Mouse (Mus musculus) intestine, postnatal 0 days (tissue): ENCODE measurements around the gene Psapl1. TPM values are rescaled to one million over a fixed set of nuclear protein-coding genes. Genes with fewer than 3 reads are reported as not detected.

Experiments
- ATAC-seq: fragments of 200-750 bp; cut with Nextera tagmentation; 2 replicates; pipeline ENCODE4 v1.8.0; 2017; ENCODE audit warnings: mild to moderate bottlenecking, moderate TSS enrichment, moderate library complexity
- H3K27ac ChIP-seq: fragments of 300-500 bp; sonication (generic); 2 replicates; pipeline ENCODE4 v1.5.1; 2014; ENCODE audit warnings: mild to moderate bottlenecking, low read depth, low read length, moderate library complexity
- H3K27me3 ChIP-seq: fragments of 300-500 bp; sonication (generic); replicated peaks from 2 replicates; pipeline ENCODE4 v1.6.1; 2014; ENCODE audit warnings: low read length, mixed read lengths; ENCODE audit not compliant: control insufficient read depth, insufficient read depth
- H3K36me3 ChIP-seq: fragments of 300-500 bp; sonication (generic); 2 replicates; pipeline ENCODE4 v1.6.1; 2014; ENCODE audit warnings: mild to moderate bottlenecking, moderate library complexity; ENCODE audit not compliant: control insufficient read depth, insufficient read depth
- H3K4me1 ChIP-seq: fragments of 300-500 bp; sonication (generic); replicated peaks from 2 replicates; pipeline ENCODE4 v1.6.1; 2014; ENCODE audit warnings: antibody characterized with exemption, low read length, mixed read lengths; ENCODE audit not compliant: control insufficient read depth, insufficient read depth
- H3K4me2 ChIP-seq: fragments of 300-500 bp; sonication (generic); replicated peaks from 2 replicates; pipeline ENCODE4 v1.6.1; 2014; ENCODE audit warnings: low read depth, mild to moderate bottlenecking, moderate library complexity
- H3K4me3 ChIP-seq: fragments of 300-500 bp; sonication (generic); 2 replicates; pipeline ENCODE4 v1.5.1; 2014; ENCODE audit warnings: low read depth, low read length
- H3K9ac ChIP-seq: fragments of 300-500 bp; sonication (generic); 2 replicates; pipeline ENCODE4 v1.6.1; 2014; ENCODE audit warnings: mild to moderate bottlenecking, low read depth, low read length
- H3K9me3 ChIP-seq: fragments of 300-500 bp; sonication (generic); 2 replicates; pipeline ENCODE4 v1.6.1; 2016; ENCODE audit warnings: mixed run types; ENCODE audit not compliant: control insufficient read depth
- CTCF ChIP-seq: sonication (generic); IDR thresholded peaks from 2 replicates; pipeline ENCODE4 v1.5.1; 2016; ENCODE audit warnings: low read depth, mild to moderate bottlenecking, control low read depth, antibody characterized with exemption, moderate library complexity
- WGBS: fragments of 180-500 bp; shearing (Covaris S2); extraction: QIAGEN DNeasy Blood & Tissue Kit; methylation state at CpG from one replicate; pipeline ENCODE4 v1.1.7; 2014; 5-methylcytosine and 5-hydroxymethylcytosine counted together
- polyA plus RNA-seq: library from polyadenylated mRNA; unstranded; fragments of >200 nt; fragmentation: Nextera tagmentation; extraction: Ambion mirVana; gene quantifications from 2 replicates; pipeline ENCODE4 v1.2.1, GENCODE M21; 2015

Gene Psapl1
- polyA plus RNA-seq, 1 experiment from 2014 or later = 0.39 TPM

- TF ChIP-seq CTCF = no peak
- Histone ChIP-seq H3K36me3 (no peaks in the 10 kb centered on the region), H3K9ac (no peak overlapping the region), H3K9me3 (no peaks in the 10 kb centered on the region), H3K4me2 (no peak overlapping the region), H3K4me3 (no peak overlapping the region), H3K4me1 (no peaks in the 10 kb centered on the region), H3K27me3 (no peaks in the 10 kb centered on the region), H3K27ac (no peak overlapping the region)
- 56% methylated on average over 9 of the region's 9 CpGs for WGBS
- ATAC-seq = no peak
Observed at GRCm38 (mm10) chr5:36174569-36175115, 29.2 kb upstream of the Psapl1 start.

- no peaks in the 10 kb centered on the region for H3K4me1 ChIP-seq
- WGBS = 81% methylated on average over 11 of the region's 11 CpGs
- H3K9me3 ChIP-seq = no peaks in the 10 kb centered on the region
- no peaks in the 10 kb centered on the region for H3K36me3 ChIP-seq
- ATAC-seq = no peak
- H3K4me3 ChIP-seq = no peak overlapping the region
- TF ChIP-seq CTCF = no peak
- H3K9ac ChIP-seq = no peak overlapping the region
- no peak overlapping the region for H3K27ac ChIP-seq
- no peaks in the 10 kb centered on the region for H3K27me3 ChIP-seq
- no peak overlapping the region for H3K4me2 ChIP-seq
Observed at GRCm38 (mm10) chr5:36176409-36176808, 27.4 kb upstream of the Psapl1 start.

GRCm38 (mm10) chr5:36176873-36177272 lies 26.9 kb upstream of the Psapl1 start:
- Histone ChIP-seq H3K9ac (no peak overlapping the region), H3K27me3 (no peaks in the 10 kb centered on the region), H3K9me3 (no peaks in the 10 kb centered on the region), H3K36me3 (no peaks in the 10 kb centered on the region), H3K4me2 (no peak overlapping the region), H3K4me1 (no peaks in the 10 kb centered on the region), H3K4me3 (no peak overlapping the region), H3K27ac (no peak overlapping the region)
- 87% methylated on average over 4 of the region's 4 CpGs for WGBS
- no peak for ATAC-seq
- no peak for TF ChIP-seq CTCF

- TF ChIP-seq CTCF = no peak
- no peak for ATAC-seq
- 41% methylated on average over 7 of the region's 7 CpGs for WGBS
- no peak overlapping the region for H3K4me2 ChIP-seq
- H3K36me3 ChIP-seq = no peaks in the 10 kb centered on the region
- no peak overlapping the region for H3K27ac ChIP-seq
- no peaks in the 10 kb centered on the region for H3K27me3 ChIP-seq
- no peaks in the 10 kb centered on the region for H3K4me1 ChIP-seq
- H3K4me3 ChIP-seq = no peak overlapping the region
- no peaks in the 10 kb centered on the region for H3K9me3 ChIP-seq
- H3K9ac ChIP-seq = no peak overlapping the region
Observed at GRCm38 (mm10) chr5:36178215-36178614, 25.6 kb upstream of the Psapl1 start.

- TF ChIP-seq CTCF = no peak
- no peak for ATAC-seq
- Histone ChIP-seq H3K4me1 (no peaks in the 10 kb centered on the region), H3K4me2 (no peak overlapping the region), H3K4me3 (no peak overlapping the region), H3K36me3 (no peaks in the 10 kb centered on the region), H3K27ac (no peak overlapping the region), H3K27me3 (no peaks in the 10 kb centered on the region), H3K9ac (no peak overlapping the region), H3K9me3 (no peaks in the 10 kb centered on the region)
- 93% methylated on average over 3 of the region's 3 CpGs for WGBS
Observed at GRCm38 (mm10) chr5:36178785-36179184, 25.0 kb upstream of the Psapl1 start.

- Histone ChIP-seq H3K4me2 (no peak overlapping the region), H3K4me1 (no peaks in the 10 kb centered on the region), H3K27ac (no peak overlapping the region), H3K4me3 (no peak overlapping the region), H3K9me3 (no peaks in the 10 kb centered on the region), H3K36me3 (no peaks in the 10 kb centered on the region), H3K27me3 (no peaks in the 10 kb centered on the region), H3K9ac (no peak overlapping the region)
- no peak for ATAC-seq
- TF ChIP-seq CTCF = no peak
- WGBS = 83% methylated on average over 5 of the region's 5 CpGs
Observed at GRCm38 (mm10) chr5:36179708-36180107, 24.1 kb upstream of the Psapl1 start.

- no peak for ATAC-seq
- WGBS = 90% methylated on average over 7 of the region's 7 CpGs
- H3K4me1 ChIP-seq = no peaks in the 10 kb centered on the region
- H3K27ac ChIP-seq = no peak overlapping the region
- no peak overlapping the region for H3K4me3 ChIP-seq
- TF ChIP-seq CTCF = no peak
- H3K36me3 ChIP-seq = no peaks in the 10 kb centered on the region
- no peaks in the 10 kb centered on the region for H3K27me3 ChIP-seq
- H3K4me2 ChIP-seq = no peak overlapping the region
- no peaks in the 10 kb centered on the region for H3K9me3 ChIP-seq
- H3K9ac ChIP-seq = no peak overlapping the region
Observed at GRCm38 (mm10) chr5:36182326-36182725, 21.5 kb upstream of the Psapl1 start.
